Mouse (Mus musculus): ENCODE measurements around the gene Tmem206.
A peak's percentile ranks its signal among the peaks of the same experiment; 100 is the strongest.

The Tmem206 gene

DNA sequence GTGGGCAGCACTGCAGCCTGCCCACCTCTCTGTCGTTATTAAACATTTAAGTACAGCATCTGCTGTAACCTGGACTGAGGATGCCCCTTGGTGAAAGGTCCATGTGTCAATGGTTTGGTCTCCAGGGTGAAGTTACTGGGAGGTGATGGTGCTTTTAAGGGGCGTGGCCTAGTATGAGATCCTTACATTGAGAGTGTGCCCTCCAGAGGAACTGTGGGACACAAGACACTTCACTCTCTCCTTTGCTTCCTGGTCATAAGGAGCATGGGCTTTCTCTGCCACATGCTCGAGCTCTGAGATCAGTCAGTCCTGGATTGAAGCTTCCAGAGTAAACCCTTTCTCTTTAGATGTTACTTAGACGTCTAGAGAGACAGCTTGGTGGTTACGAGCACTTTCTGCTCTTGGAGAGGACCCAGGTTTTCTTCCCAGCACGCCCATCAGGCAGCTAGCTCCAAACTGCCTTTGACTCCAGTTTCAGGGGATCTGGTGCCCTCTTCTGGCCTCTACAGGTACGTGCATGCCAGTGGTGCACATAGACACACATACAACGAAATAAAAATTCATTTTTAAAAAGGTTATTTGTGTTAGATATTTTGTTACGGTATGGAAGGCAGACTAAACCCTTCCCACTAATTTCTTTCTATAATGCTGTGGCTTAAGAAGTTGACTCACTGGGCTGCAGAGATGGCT, 17.8 kb upstream of the Tmem206 start:
- no peak for DNase-seq (ENCODE audit: low read depth in 2 of 2, low spot score in 2 of 2)

- no peak for DNase-seq (ENCODE audit: low read depth in 2 of 2, low spot score in 2 of 2)
Measured at GRCm38 (mm10) chr1:191311296-191311898, 14.3 kb upstream of the Tmem206 start.

GRCm38 (mm10) chr1:191312513-191312941, 13.2 kb upstream of the Tmem206 start:
- DNase-seq (ENCODE audit: low read depth in 2 of 2, low spot score in 2 of 2), result peak; percentile 72 to 79

DNA sequence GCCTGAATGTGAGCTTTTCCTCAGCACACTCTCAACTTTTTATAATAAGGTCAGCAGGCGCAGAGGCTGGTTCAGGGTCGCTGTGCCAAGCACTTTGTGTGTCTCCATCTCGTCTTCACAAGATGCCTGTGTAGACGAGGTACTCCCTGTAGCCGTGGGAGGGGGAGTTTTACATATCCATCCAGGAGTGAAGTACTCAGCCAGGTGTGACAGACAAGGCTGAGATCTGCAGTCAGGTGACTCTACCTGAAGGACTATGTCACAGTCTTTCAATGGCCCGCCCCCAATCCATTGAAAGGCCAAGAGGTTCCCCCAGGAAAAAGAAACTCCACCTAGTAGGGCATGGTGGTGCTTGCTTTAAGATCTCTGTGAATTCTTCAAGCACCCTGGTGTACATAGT, 12.6 kb upstream of the Tmem206 start:
- no peak for DNase-seq (ENCODE audit: low read depth in 2 of 2, low spot score in 2 of 2)

DNA sequence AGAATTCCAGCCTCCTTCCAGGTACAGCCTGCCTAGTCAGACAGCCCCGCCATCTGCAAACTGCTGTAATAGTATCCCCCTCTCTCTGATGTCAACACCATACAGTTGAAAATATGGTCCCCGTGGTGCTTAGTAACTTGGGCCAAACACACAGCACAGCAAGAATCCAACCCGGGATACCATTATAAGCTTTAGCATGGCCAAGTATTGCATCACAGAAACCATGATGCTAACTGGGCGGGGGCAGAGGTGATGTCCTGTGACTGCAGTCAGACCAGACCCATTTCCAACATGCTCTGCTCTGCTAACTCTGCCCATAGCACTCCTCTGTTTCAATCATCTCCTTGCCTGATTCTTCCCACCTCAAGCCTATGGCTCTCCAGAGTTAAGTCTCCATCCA, 11.8 kb upstream of the Tmem206 start:
- DNase-seq (ENCODE audit: low read depth in 2 of 2, low spot score in 2 of 2), result no peak

GRCm38 (mm10) chr1:191316818-191317217, 8.9 kb upstream of the Tmem206 start:
- no peak for DNase-seq (ENCODE audit: low read depth in 2 of 2, low spot score in 2 of 2)

DNA sequence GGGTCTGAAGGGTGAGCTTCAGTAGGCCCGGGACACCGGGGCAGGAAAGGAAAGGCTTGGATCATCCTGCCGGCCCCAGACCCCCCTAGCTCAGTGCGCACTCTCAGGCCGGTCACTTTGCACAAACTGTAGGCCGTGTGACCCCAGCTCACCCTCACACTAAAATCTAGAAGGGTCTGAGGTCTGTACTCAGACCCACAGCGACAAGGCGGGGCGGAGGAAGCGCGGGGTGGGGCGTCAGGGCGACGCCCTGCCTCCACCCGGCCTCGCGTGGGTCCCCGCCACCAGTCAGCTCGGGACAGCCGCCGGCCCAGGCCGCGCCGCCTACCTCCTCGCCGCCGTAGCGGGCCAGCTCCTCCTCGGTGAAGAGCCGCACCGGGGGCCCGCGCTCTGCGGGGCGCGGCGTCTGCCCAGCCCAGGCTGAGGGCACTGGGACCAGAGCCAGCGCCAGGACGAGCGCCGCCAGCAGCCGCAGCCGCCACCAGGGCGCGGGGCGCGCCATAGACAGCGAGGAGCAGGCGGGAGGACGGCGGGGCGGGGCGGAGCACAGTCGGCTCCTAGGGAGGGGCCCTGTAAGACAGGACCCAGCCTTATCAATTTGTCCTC, 8.0 kb upstream of the Tmem206 start, which contains the start of gene Nenf:
Gene Nenf, minus strand, starts transcription at position 604 of the 606 bp plus-strand sequence.
- peak; percentile 58 to 68 for DNase-seq (ENCODE audit: low read depth in 2 of 2, low spot score in 2 of 2)

GRCm38 (mm10) chr1:191318686-191319085, 7.0 kb upstream of the Tmem206 start:
- no peak for DNase-seq (ENCODE audit: low read depth in 2 of 2, low spot score in 2 of 2)

DNA sequence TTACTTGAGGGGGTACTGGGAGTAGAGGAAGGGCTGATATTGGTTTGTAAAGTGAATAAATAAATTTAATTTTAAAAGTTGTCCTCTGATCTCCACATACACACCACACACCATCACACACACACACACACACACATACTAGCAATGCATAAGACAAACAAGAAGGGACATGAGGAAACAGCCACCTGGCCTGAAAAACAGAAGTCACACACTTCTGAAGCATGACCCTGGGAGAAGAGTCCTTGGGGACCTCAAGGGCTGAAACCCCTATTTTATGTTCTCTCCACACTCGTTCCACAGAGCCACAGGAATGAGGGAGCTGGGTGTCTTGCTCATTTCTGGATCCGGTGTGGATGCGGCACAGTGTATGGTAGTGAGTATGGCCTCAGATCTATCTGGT, 2.3 kb upstream of the Tmem206 start:
- no peak for DNase-seq (ENCODE audit: low read depth in 2 of 2, low spot score in 2 of 2)

DNA sequence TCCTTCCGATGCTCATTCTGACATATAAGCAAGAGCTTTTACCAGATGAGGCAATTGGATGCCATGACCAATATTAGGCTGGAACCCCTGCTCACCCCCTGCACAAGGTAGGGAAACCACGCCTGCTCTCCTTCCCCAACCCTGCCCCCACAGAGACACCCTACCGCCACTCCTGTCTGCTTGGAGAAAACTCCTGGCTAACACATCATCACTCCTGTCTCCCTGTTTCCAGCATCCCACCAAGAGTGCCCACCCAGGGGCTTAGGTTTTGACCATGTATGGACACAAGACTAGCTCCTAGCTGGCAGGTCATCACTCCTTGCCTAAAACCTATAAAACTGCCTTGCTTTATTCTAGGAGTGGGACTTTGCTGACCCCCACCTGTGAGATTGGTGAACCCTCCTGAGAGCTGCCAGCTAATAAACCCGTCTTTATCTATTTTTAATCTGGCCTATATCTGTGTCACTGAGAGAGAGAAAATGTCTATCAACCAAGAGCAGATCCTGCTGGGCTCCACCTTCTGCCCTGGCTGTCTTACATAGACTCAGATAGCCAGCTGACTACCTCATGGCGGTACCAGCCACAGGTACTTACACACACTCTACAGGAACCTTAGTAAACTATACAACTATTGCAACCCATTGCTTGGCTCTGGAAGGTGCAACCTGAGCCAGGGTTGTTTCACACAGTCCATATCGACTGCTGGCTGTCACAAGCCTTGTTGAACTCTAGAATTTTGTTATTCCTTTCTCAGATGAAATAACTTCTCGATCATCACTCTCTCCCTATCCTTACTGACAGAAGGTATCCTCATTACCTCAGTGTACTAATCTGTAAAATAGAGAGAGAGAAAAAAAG, 750 bp upstream of the Tmem206 start:
- DNase-seq (ENCODE audit: low read depth in 2 of 2, low spot score in 2 of 2), result no peak

DNA sequence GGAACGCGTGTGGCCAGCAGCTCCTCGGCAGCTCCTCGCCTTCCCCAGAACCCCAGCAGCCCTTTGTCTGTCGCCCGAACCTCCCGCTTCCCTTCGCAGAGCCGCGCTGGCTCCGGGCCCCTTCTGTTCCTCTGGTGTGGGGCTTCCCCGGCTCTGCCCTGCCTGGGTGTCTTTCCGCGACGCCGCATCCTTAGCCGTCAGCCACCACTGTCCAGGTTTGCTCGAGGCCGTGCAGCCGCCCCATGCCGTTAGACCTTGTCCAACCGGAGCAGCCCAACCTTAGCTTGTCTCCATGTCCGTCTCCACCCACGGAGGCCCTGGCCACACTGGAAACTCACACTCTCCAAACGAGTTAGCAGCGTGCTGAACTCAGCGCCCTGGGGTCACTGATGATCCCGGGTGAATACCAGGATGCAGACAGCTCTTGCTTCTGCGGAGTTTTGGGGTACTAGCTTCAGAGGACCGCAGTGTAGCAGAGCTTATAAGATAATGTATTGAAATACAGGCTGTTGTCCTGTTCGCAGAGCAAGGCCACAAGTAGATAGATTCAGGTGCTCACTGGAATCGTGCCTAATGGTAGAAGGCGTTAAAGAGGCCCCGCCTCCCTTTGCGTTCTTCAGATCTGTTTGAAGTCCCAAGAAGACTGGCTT, 646 bp downstream of the Tmem206 start:
- DNase-seq (ENCODE audit: low read depth in 2 of 2, low spot score in 2 of 2), result peak; percentile 46 to 56

DNA sequence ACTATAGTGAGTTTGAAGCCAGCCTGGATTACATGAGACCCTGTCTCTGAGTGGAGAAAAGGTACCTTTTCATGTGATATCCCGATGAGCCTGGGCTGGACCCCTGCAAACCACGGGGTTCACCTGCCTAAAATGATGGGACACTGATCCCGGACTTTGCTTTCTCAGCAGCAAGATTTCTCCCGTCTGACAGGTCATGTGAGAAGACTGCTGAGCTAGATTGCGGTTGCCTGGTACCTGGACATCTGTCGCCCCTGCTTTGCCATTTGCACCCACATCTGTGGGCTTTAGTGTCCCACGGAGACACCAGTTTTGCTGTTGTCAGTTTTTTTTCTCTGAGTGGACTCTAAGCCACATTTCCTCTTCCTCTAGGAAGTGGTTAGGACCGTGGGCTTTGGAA, 1.5 kb downstream of the Tmem206 start:
- DNase-seq (ENCODE audit: low read depth in 2 of 2, low spot score in 2 of 2), result no peak

DNA sequence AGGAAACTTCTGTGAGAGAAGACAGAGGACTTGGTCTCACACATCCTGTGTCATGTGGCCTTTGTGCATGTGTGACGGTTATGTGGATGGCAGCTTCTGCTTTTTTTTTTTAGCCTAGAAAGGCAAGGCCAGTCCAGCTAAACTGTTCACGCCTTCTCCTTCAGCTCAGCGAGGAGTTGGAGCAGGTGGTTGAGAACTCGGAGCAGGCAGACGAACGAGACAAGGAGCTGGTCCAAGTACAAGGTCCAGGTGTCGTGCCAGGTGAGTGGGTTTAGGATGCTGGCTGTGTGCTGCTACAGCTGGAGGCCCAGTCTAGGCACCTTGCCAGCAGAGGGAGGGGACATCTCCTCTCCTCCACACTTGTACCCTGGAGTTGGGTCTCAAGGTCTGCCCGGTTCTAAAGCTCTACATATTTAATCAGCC, 2.3 kb downstream of the Tmem206 start:
- no peak for DNase-seq (ENCODE audit: low read depth in 2 of 2, low spot score in 2 of 2)

DNA sequence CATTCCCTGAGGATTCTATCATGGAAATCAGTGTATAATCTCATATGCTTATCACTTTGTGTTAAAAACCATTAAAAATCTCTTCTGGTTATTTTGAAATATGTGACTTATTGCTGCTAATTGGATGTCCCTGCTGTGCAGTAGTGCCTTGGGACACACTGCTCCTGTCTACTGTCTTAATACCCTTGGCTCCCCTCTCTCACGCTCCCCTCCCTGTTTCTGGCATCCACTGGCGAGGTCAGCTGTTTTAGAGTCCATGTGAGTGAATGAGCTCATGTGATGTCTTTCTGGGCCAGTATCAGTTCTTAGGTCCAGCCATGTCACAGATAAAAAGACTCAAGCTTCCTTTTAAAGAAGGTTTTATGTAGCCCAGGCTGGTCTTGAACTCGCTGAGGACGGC, 4.6 kb downstream of the Tmem206 start:
- no peak for DNase-seq (ENCODE audit: low read depth in 2 of 2, low spot score in 2 of 2)

DNA sequence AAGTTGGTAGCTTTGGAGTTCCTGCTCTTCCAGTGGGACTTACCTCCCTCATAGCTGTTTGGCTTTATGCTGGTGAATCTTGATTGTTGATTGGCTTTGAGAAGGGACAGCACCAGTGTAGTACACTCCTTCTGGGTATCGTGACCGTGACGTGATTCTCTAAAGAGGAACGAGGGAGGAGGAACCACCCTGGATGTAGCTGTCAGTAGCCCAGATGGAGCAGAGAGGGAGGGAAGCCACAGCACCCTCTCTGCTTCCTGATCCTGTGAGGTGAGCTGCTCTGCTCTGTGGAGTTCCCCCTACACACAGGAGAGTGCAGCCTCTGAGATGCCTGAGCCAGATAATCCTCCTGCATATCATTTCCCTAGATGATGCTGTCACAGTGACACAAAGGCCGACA, 8.8 kb downstream of the Tmem206 start:
- no peak for DNase-seq (ENCODE audit: low read depth in 2 of 2, low spot score in 2 of 2)

DNA sequence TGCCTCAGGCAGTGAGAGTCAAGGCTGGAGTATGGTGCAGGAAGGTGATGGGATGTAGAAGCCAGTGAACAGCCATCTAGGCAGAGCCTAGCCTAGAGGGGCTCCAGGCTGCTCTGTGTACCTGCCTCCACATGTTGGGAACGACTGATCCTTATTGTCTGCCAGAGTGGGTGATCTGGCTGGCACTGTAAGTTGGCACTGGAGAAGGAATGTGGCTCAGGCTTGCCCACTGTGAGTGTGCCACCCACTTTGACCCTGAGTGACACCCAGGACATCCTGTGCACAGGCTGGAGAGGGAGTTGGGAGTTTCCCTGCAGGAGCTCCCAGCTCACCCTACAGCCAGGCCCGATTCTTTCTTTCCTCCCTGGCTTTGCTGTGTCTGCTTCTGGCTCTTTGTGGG, 14.2 kb downstream of the Tmem206 start:
- DNase-seq (ENCODE audit: low read depth in 2 of 2, low spot score in 2 of 2), result no peak

DNA sequence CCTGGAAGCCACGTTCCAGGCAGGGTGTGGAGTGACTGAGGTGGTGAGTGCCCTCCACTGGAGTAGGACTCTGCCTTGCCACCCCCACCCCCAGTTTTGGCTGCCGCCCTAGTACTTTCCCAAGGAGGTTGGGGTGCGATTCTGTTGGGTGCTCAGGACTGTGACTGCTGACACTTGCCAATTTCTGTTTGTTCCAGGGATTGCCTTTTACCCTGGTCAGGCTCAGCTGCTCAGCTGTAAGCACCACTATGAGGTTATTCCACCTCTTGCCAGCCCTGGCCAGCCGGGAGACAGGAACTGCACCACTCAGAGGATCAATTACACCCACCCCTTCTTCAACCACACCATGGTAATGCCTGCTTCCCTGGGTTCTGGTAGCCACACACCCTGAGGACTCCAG, 14.8 kb downstream of the Tmem206 start:
- no peak for DNase-seq (ENCODE audit: low read depth in 2 of 2, low spot score in 2 of 2)

- no peak for DNase-seq (ENCODE audit: low read depth in 2 of 2, low spot score in 2 of 2)
Measured at GRCm38 (mm10) chr1:191347602-191348001, 21.9 kb downstream of the Tmem206 start.

DNA sequence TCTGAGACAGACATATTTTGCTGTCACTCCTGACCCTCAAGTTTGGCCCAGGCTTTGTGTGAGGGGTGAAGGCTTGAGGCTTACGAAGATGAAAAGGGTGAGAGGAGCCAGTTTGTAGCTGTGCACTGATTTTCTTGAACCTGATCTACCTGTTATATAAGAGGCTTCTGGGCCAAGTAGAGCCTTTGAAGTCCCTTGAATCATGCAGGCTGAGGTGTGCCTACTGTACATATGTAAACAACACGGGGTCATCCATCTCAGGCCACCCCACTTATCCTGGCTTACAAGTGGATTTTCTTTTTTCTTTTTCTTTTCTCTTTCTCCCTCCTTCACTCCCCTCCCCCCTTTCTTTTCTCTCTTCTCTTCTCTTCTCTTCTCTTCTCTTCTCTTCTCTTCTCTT, 22.9 kb downstream of the Tmem206 start:
- no peak for DNase-seq (ENCODE audit: low read depth in 2 of 2, low spot score in 2 of 2)

DNA sequence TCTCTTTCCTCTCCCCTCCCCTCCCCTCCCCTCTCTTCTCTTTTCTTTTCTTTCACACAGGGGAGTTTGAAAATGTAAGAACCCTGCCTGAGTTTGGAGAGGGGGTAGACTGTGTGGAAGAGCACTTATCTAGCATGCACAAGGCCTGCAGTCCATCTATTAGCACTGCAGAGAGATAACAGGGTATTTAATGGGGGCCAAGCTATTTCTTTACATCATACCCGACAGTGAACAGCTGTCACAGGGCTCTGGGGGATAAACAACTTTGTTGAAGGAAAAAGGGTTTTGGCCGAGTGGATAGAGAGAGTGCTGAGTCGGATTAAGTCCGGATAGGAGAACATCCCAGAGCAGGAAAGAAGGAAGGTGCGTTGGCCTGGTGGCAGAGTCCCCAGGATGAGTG, 23.3 kb downstream of the Tmem206 start:
- DNase-seq (ENCODE audit: low read depth in 2 of 2, low spot score in 2 of 2), result no peak

GRCm38 (mm10) chr1:191349486-191350037, 23.9 kb downstream of the Tmem206 start:
- DNase-seq (ENCODE audit: low read depth in 2 of 2, low spot score in 2 of 2), result no peak
